Mouse (Mus musculus) cortical plate, adult 2 months (tissue): Measurements from ENCODE around the gene Ddah2.

Source experiments
- CTCF ChIP-seq: fragments of 200-500 bp; IDR thresholded peaks from 2 replicates; pipeline ENCODE4 v1.5.1; 2011; ENCODE audit warnings: mild to moderate bottlenecking, control low read depth, low read length; ENCODE audit not compliant: insufficient read depth; ENCODE audit errors: extremely low read depth
- POLR2A ChIP-seq: fragments of 200-500 bp; IDR thresholded peaks from 2 replicates; pipeline ENCODE4 v1.6.1; 2011; ENCODE audit warnings: mild to moderate bottlenecking, low read length, control low read depth; ENCODE audit not compliant: insufficient read depth; ENCODE audit errors: extremely low read depth

DNA sequence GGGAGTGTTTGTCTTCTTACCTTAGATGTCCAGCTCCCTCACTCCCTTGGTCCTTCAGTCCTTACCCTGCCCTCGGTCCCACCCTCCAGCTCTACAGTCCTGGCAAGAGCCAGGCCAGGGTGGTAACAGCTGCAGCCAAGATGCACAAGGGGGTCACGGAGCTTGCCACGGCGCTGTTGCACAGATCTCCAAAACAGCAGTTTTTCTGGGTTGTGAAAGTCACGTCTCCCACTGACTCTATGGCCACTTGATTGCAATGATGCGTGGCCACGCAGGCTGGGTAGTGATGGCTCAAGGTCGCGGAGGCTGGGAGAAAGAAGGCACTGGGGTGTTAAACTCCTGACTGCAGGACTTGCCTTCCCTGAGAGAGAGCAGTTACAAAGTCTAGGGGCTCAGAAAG is 12.6 kb downstream of the Ddah2 start:
- TF ChIP-seq POLR2A (no peak), CTCF (no peak)
